ENCODE assay signal across 18 mouse cellular contexts in the genomic region with DNA sequence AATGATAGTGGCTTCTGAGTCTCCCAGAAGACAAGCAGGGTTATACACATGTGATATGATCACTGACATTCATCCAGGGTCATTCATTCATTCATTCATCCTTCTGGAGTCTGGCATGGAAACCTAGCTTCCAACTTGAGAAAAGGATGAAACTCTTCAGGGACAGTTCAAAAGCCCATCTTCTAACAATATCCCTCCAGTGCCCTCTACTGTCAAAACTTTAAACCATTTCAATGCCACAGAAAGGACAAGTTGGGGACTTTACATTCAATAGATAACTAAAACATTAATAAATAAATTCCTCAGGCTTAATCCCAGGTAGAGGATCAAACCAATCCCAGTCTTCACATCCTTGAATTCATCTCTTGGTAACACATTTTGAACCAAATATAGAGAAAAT.
DNase-seq lines count a peak whose midpoint lies in the region; ATAC-seq and TF ChIP-seq lines count a peak whose summit lies in the region.
"Had no signal": no experiment of that assay in that cellular context is flagged by ENCODE, and none has a peak within 500 bp of the region (broad histone marks: within the 10 kb centered on the region; RNA-seq: fewer than 3 reads in every experiment).

No protein-coding gene starts in this region.

- no peak overlapping the region for H3K4me3 ChIP-seq in forebrain, postnatal 0 days (ENCODE audit: low read depth, low read length)
- H3K4me3 ChIP-seq in forebrain, embryonic 11.5 days (ENCODE audit: low read depth, low read length), result no peak overlapping the region
- H3K4me3 ChIP-seq in layer of hippocampus, adult 2 months, result no peak overlapping the region
- no peak overlapping the region for H3K4me3 ChIP-seq in CH12.LX (replicated peaks in 1 of 3; ENCODE audit: low read depth in 2 of 3, low read length in 2 of 3, poor library complexity in 1 of 3)
- H3K4me3 ChIP-seq: embryonic facial prominence, embryonic 15.5 days; forebrain, embryonic 15.5 days; liver, embryonic 13.5 days; midbrain, embryonic 15.5 days had no signal

- H3K27me3 ChIP-seq in forebrain, postnatal 0 days (ENCODE audit: insufficient read depth, low read length), result no peaks in the 10 kb centered on the region
- H3K27me3 ChIP-seq in forebrain, embryonic 11.5 days (ENCODE audit: control insufficient read depth, insufficient read depth, low read length), result no peaks in the 10 kb centered on the region
- H3K27me3 ChIP-seq in CH12.LX (replicated peaks), result no peaks in the 10 kb centered on the region
- H3K27me3 ChIP-seq: embryonic facial prominence, embryonic 15.5 days; forebrain, embryonic 15.5 days; liver, embryonic 13.5 days; midbrain, embryonic 15.5 days had no signal

- TF ChIP-seq POLR2A in CH12.LX (IDR thresholded peaks at IDR 0.05; ENCODE audit: low read depth, low read length), result no peak

- H3K27ac ChIP-seq in forebrain, postnatal 0 days (ENCODE audit: low read depth, low read length), result no peak overlapping the region
- H3K27ac ChIP-seq in forebrain, embryonic 11.5 days (ENCODE audit: low read depth, low read length), result no peak overlapping the region
- no peak overlapping the region for H3K27ac ChIP-seq in layer of hippocampus, adult 2 months
- no peak overlapping the region for H3K27ac ChIP-seq in CH12.LX (ENCODE audit: insufficient read depth, low read depth)
- H3K27ac ChIP-seq: embryonic facial prominence, embryonic 15.5 days; forebrain, embryonic 15.5 days; hindbrain, embryonic 14.5 days; liver, embryonic 13.5 days; midbrain, embryonic 15.5 days had no signal

- peak; percentile 30; the same call in 1 of the 2 replicates for TF ChIP-seq CTCF in forebrain, postnatal 0 days (IDR thresholded peaks at IDR 0.05; ENCODE audit: low read depth)
- peak; percentile 68 for TF ChIP-seq CTCF in layer of hippocampus, adult 2 months (conservative IDR thresholded peaks at IDR 0.05)
- peak in 1 of 2 experiments; percentile 56; a peak in 2 of 4 replicates for TF ChIP-seq CTCF in CH12.LX (conservative IDR thresholded peaks at IDR 0.05 in 1 of 2, IDR thresholded peaks at IDR 0.05 in 1 of 2; ENCODE audit: low read depth in 2 of 2, low read length in 2 of 2)

- TF ChIP-seq EP300 in CH12.LX (IDR thresholded peaks at IDR 0.05; ENCODE audit: low read length), result no peak

- H3K9ac ChIP-seq in forebrain, postnatal 0 days, result no peak overlapping the region
- H3K9ac ChIP-seq in forebrain, embryonic 11.5 days (ENCODE audit: low read length), result no peak overlapping the region
- H3K9ac ChIP-seq in CH12.LX (ENCODE audit: insufficient read depth, low read depth), result no peak overlapping the region
- H3K9ac ChIP-seq: embryonic facial prominence, embryonic 15.5 days; forebrain, embryonic 15.5 days; hindbrain, embryonic 14.5 days; liver, embryonic 13.5 days; midbrain, embryonic 15.5 days had no signal

- DNase-seq in forebrain, postnatal 0 days, result no peak
- no peak for DNase-seq in forebrain, embryonic 11.5 days (ENCODE audit: low spot score)
- DNase-seq in layer of hippocampus, adult 2 months (ENCODE audit: low spot score in 2 of 2), result no peak
- no peak for DNase-seq in layer of hippocampus, adult 8-10 months (ENCODE audit: low spot score in 2 of 2)
- peak; percentile 24 for DNase-seq in CH12.LX (ENCODE audit: extremely low read depth)
- peak; percentile 29 for DNase-seq in embryo, embryonic 10.5 days (ENCODE audit: low spot score)
- DNase-seq in adrenal gland, postnatal 10 days, result no peak
- no peak for DNase-seq in B cell, adult 2 months
- DNase-seq: gastrocnemius, postnatal 25 days; kidney, adult 8-10 months; left cerebral cortex, postnatal 4 days; liver, embryonic 13.5 days; lung, postnatal 4 days; right cerebral cortex, adult 18-20 months had no signal

- ATAC-seq in forebrain, postnatal 0 days, result no peak
- no peak for ATAC-seq in forebrain, embryonic 11.5 days (replicated peaks; ENCODE audit: low FRiP score)
- ATAC-seq: forebrain, embryonic 15.5 days; midbrain, embryonic 15.5 days had no signal

- no peaks in the 10 kb centered on the region for H3K4me1 ChIP-seq in forebrain, postnatal 0 days (ENCODE audit: insufficient read depth)
- H3K4me1 ChIP-seq in forebrain, embryonic 11.5 days (replicated peaks; ENCODE audit: control insufficient read depth, insufficient read depth, low read length), result no peaks in the 10 kb centered on the region
- peaks cover 0 to 5% of the 10 kb centered on the region in 2 experiments; a peak in 2 of 4 replicates for H3K4me1 ChIP-seq in CH12.LX (ENCODE audit: control insufficient read depth in 1 of 2, insufficient read depth in 2 of 2)
- H3K4me1 ChIP-seq: embryonic facial prominence, embryonic 15.5 days; forebrain, embryonic 15.5 days; liver, embryonic 13.5 days; midbrain, embryonic 15.5 days had no signal

- in situ Hi-C loops in CH12.LX (cut with MboI; ENCODE audit: low pct_ligation_motif_present, low pct_unique_long_range_greater_than_20kb, low sequenced_read_pairs), result no loop called here

- H3K79me2 ChIP-seq in CH12.LX (replicated peaks; ENCODE audit: control insufficient read depth, extremely low read depth, insufficient read depth, poor library complexity, severe bottlenecking), result no peaks in the 10 kb centered on the region

- H3K9me3 ChIP-seq in forebrain, postnatal 0 days (ENCODE audit: low read length), result no peaks in the 10 kb centered on the region
- no peaks in the 10 kb centered on the region for H3K9me3 ChIP-seq in forebrain, embryonic 11.5 days (ENCODE audit: control insufficient read depth, low read length)
- H3K9me3 ChIP-seq in CH12.LX (replicated peaks; ENCODE audit: low read length), result no peaks in the 10 kb centered on the region
- H3K9me3 ChIP-seq: embryonic facial prominence, embryonic 15.5 days; forebrain, embryonic 15.5 days; liver, embryonic 13.5 days; midbrain, embryonic 15.5 days had no signal

- H3K36me3 ChIP-seq in forebrain, postnatal 0 days (ENCODE audit: insufficient read depth), result no peaks in the 10 kb centered on the region
- no peaks in the 10 kb centered on the region for H3K36me3 ChIP-seq in forebrain, embryonic 11.5 days (ENCODE audit: control insufficient read depth, insufficient read depth, low read length)
- no peaks in the 10 kb centered on the region for H3K36me3 ChIP-seq in CH12.LX (replicated peaks in 1 of 2; ENCODE audit: control insufficient read depth in 1 of 2, insufficient read depth in 1 of 2, low read length in 1 of 2)
- H3K36me3 ChIP-seq: embryonic facial prominence, embryonic 15.5 days; forebrain, embryonic 15.5 days; liver, embryonic 13.5 days; midbrain, embryonic 15.5 days had no signal

- TF ChIP-seq RAD21 in CH12.LX (IDR thresholded peaks at IDR 0.05; ENCODE audit: low read depth, low read length), result peak; percentile 58

- dilution Hi-C loops in CH12.LX (cut with MboI; ENCODE audit: extremely low pct_ligation_motif_present, extremely low pct_unique_long_range_greater_than_20kb, low sequenced_read_pairs), result no loop called here

- no peak overlapping the region for H3K4me2 ChIP-seq in forebrain, postnatal 0 days (ENCODE audit: low read depth)
- H3K4me2 ChIP-seq in forebrain, embryonic 11.5 days (ENCODE audit: low read depth, low read length, severe bottlenecking), result no peak overlapping the region
- no peak overlapping the region for H3K4me2 ChIP-seq in CH12.LX (ENCODE audit: insufficient read depth, low read depth, poor library complexity, severe bottlenecking)
- H3K4me2 ChIP-seq: embryonic facial prominence, embryonic 15.5 days; forebrain, embryonic 15.5 days; hindbrain, embryonic 14.5 days; liver, embryonic 13.5 days; midbrain, embryonic 15.5 days had no signal

TF ChIP-seq in CH12.LX, 34 proteins besides CTCF, POLR2A, EP300 and RAD21:
- TF ChIP-seq MAFK (IDR thresholded peaks at IDR 0.05; ENCODE audit: insufficient replicate concordance, low read length), result no peak
- no peak for TF ChIP-seq CHD1 (IDR thresholded peaks at IDR 0.05; ENCODE audit: low read depth, low read length)
- no peak for TF ChIP-seq ELF1 (IDR thresholded peaks at IDR 0.05; ENCODE audit: low read depth, low read length)
- TF ChIP-seq PAX5 (IDR thresholded peaks at IDR 0.05; ENCODE audit: low read length), result no peak
- TF ChIP-seq ZC3H11A (IDR thresholded peaks at IDR 0.05; ENCODE audit: low read depth, low read length), result no peak
- peak; percentile 29; the same call in 1 of the 2 replicates for TF ChIP-seq SMC3 (IDR thresholded peaks at IDR 0.05; ENCODE audit: low read depth, low read length)
- no peak for TF ChIP-seq UBTF (IDR thresholded peaks at IDR 0.05; ENCODE audit: low read depth, low read length)
TF ChIP-seq in CH12.LX: peak in this region for 1.

Comparison
In these comparisons a context has a peak if more than half of its experiments do, and no peak if none do; other contexts are left out.
1. DNase-seq: peak in CH12.LX (single experiment) and embryo, embryonic 10.5 days (single experiment); none in forebrain, postnatal 0 days (single experiment), forebrain, embryonic 11.5 days (single experiment), layer of hippocampus, adult 2 months (0 of 2), layer of hippocampus, adult 8-10 months (0 of 2), adrenal gland, postnatal 10 days (single experiment) and B cell, adult 2 months (0 of 2).